Mouse (Mus musculus) cortical plate, adult 2 months (tissue): ENCODE data around the gene Ace3.

Experiments used
- CTCF ChIP-seq: fragments of 200-500 bp; IDR thresholded peaks from 2 replicates; pipeline ENCODE4 v1.5.1; 2011; ENCODE audit warnings: mild to moderate bottlenecking, control low read depth, low read length; ENCODE audit not compliant: insufficient read depth; ENCODE audit errors: extremely low read depth
- POLR2A ChIP-seq: fragments of 200-500 bp; IDR thresholded peaks from 2 replicates; pipeline ENCODE4 v1.6.1; 2011; ENCODE audit warnings: mild to moderate bottlenecking, low read length, control low read depth; ENCODE audit not compliant: insufficient read depth; ENCODE audit errors: extremely low read depth

DNA sequence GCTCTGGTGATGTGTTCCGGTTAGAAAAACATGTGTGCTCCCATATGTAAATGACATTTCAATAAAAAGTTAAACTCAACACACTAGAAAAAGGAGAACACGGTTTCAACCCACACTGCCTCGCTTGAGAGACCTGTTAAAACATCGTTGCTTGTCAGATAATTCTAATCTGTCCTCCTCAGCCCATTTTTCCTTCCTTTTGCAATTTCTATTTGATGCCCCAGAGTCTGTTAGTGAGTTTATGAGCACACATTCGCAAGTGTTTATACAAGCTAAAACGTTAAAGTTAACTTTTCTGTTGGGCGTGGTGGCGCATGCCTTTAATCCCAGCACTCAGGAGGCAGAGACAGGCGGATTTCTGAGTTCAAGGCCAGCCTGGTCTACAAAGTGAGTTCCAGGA, 40.5 kb downstream of the Ace3 start:
- TF ChIP-seq CTCF (no peak), POLR2A (no peak)
